Mouse (Mus musculus): Measurements from ENCODE around the gene Repin1. TPM values are rescaled to one million over a fixed set of nuclear protein-coding genes. Genes with fewer than 3 reads are reported as not detected.

Gene Repin1
- total and polyA plus RNA-seq, 2 experiments from 2014 or later, result 17.5 to 49.7 TPM

- H3K4me1 ChIP-seq (ENCODE audit: control insufficient read depth, insufficient read depth), result peaks cover 20% of the 10 kb centered on the region
- no peak within 1 kb of the TSS for H3K9ac ChIP-seq (replicated peaks; ENCODE audit: low read depth, low read length)
- DNase-seq (ENCODE audit: low spot score) (peak; percentile 66), ATAC-seq (ENCODE audit: insufficient read depth, low read depth) (peak; percentile 54)
- H3K36me3 ChIP-seq (replicated peaks; ENCODE audit: control insufficient read depth, insufficient read depth, low read length), result no peaks in the 10 kb centered on the region
- no peak for TF ChIP-seq EP300 (IDR thresholded peaks at IDR 0.05; ENCODE audit: low read depth)
- no peak for TF ChIP-seq CTCF (IDR thresholded peaks at IDR 0.05; ENCODE audit: low read depth)
- 18% methylated on average over 6 of the region's 6 CpGs for WGBS
- peak within 1 kb of the TSS; percentile 67 for H3K27ac ChIP-seq (ENCODE audit: low read depth)
- H3K9me3 ChIP-seq (replicated peaks; ENCODE audit: control insufficient read depth, low read length), result no peaks in the 10 kb centered on the region
- no peak within 1 kb of the TSS; the same call in 1 of the 2 replicates for H3K4me3 ChIP-seq (ENCODE audit: low read depth, low read length)
- H3K4me2 ChIP-seq (ENCODE audit: low read depth, low read length), result peak within 1 kb of the TSS; percentile 36
- no peaks in the 10 kb centered on the region for H3K27me3 ChIP-seq (ENCODE audit: control insufficient read depth, insufficient read depth, low read length)
These were observed 21.1 kb upstream of the Repin1 start, which contains the start of gene Rarres2 for GRCm38 (mm10) chr6:48572572-48573061. Gene Rarres2, minus strand, starts transcription at chr6:48572789.

DNA sequence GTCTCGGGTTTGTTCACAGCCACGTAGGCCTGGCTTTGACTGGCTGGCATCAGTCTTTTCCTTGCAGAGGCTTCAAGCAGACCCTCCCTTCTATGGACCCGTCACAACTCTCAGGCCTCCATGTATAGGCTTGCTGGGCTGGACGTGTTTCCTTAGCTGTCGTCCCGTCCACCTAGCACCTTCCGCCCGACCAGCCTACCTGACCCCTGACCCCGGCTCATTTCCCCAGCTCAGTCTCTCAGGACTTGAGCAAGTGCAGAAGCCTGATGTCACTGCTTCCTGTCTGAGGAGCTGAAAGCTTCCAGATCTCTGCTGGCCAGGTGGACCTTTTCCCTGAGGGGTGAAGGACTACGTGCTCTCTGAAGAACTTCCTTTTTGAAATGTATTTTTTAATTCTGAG, 20.4 kb upstream of the Repin1 start:
- H3K9ac ChIP-seq (replicated peaks; ENCODE audit: low read depth, low read length), result no peak overlapping the region
- H3K27ac ChIP-seq (ENCODE audit: low read depth), result peak overlapping the region; percentile 67
- TF ChIP-seq EP300 (IDR thresholded peaks at IDR 0.05; ENCODE audit: low read depth) (no peak), CTCF (IDR thresholded peaks at IDR 0.05; ENCODE audit: low read depth) (no peak)
- H3K4me1 ChIP-seq (ENCODE audit: control insufficient read depth, insufficient read depth), result peaks cover 13% of the 10 kb centered on the region
- H3K9me3 ChIP-seq (replicated peaks; ENCODE audit: control insufficient read depth, low read length), result no peaks in the 10 kb centered on the region
- H3K27me3 ChIP-seq (ENCODE audit: control insufficient read depth, insufficient read depth, low read length), result no peaks in the 10 kb centered on the region
- 32% methylated on average over 10 of the region's 10 CpGs for WGBS
- DNase-seq (ENCODE audit: low spot score) (no peak), ATAC-seq (ENCODE audit: insufficient read depth, low read depth) (peak; percentile 28; the same call in 1 of the 2 replicates)
- no peaks in the 10 kb centered on the region for H3K36me3 ChIP-seq (replicated peaks; ENCODE audit: control insufficient read depth, insufficient read depth, low read length)
- H3K4me3 ChIP-seq (ENCODE audit: low read depth, low read length), result no peak overlapping the region
- no peak overlapping the region for H3K4me2 ChIP-seq (ENCODE audit: low read depth, low read length)

GRCm38 (mm10) chr6:48573981-48574380, 19.7 kb upstream of the Repin1 start:
- no peak overlapping the region for H3K27ac ChIP-seq (ENCODE audit: low read depth)
- H3K27me3 ChIP-seq (ENCODE audit: control insufficient read depth, insufficient read depth, low read length), result no peaks in the 10 kb centered on the region
- H3K9me3 ChIP-seq (replicated peaks; ENCODE audit: control insufficient read depth, low read length), result no peaks in the 10 kb centered on the region
- no peak for DNase-seq (ENCODE audit: low spot score)
- ATAC-seq (ENCODE audit: insufficient read depth, low read depth), result no peak
- H3K36me3 ChIP-seq (replicated peaks; ENCODE audit: control insufficient read depth, insufficient read depth, low read length), result no peaks in the 10 kb centered on the region
- TF ChIP-seq CTCF (IDR thresholded peaks at IDR 0.05; ENCODE audit: low read depth) (no peak), EP300 (IDR thresholded peaks at IDR 0.05; ENCODE audit: low read depth) (no peak)
- H3K4me1 ChIP-seq (ENCODE audit: control insufficient read depth, insufficient read depth), result peaks cover 12% of the 10 kb centered on the region
- 59% methylated on average over 3 of the region's 3 CpGs for WGBS
- H3K4me3 ChIP-seq (ENCODE audit: low read depth, low read length), result no peak overlapping the region
- H3K9ac ChIP-seq (replicated peaks; ENCODE audit: low read depth, low read length), result no peak overlapping the region
- H3K4me2 ChIP-seq (ENCODE audit: low read depth, low read length), result no peak overlapping the region

DNA sequence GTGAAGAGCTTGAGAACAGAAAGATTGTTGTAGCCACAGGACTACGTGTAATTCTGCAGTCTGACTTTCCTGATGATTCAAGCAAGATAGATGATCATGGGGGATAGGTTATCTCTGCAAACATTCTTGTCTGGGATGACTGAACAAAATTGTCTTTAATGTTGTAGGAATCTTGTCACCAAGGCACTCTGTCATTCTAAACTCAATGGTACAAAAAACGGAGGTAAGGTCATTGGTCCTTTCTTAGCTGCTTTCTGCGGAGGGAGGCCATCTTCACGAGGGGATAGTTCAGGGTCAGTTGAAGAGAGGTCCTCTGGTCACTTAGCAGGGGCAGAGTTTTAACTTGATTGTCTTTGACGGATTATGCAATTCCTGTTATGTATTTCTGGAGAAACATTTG, 14.9 kb upstream of the Repin1 start:
- TF ChIP-seq CTCF (IDR thresholded peaks at IDR 0.05; ENCODE audit: low read depth) (no peak), EP300 (IDR thresholded peaks at IDR 0.05; ENCODE audit: low read depth) (no peak)
- no peak for DNase-seq (ENCODE audit: low spot score)
- H3K27ac ChIP-seq (ENCODE audit: low read depth), result peak overlapping the region; percentile 79
- H3K9ac ChIP-seq (replicated peaks; ENCODE audit: low read depth, low read length), result no peak overlapping the region
- no peak for ATAC-seq (ENCODE audit: insufficient read depth, low read depth)
- no peak overlapping the region for H3K4me2 ChIP-seq (ENCODE audit: low read depth, low read length)
- H3K4me1 ChIP-seq (ENCODE audit: control insufficient read depth, insufficient read depth), result peaks cover 26% of the 10 kb centered on the region
- 58% methylated on average over 5 of the region's 5 CpGs for WGBS
- no peak overlapping the region for H3K4me3 ChIP-seq (ENCODE audit: low read depth, low read length)
- H3K36me3 ChIP-seq (replicated peaks; ENCODE audit: control insufficient read depth, insufficient read depth, low read length), result no peaks in the 10 kb centered on the region
- H3K9me3 ChIP-seq (replicated peaks; ENCODE audit: control insufficient read depth, low read length), result no peaks in the 10 kb centered on the region
- no peaks in the 10 kb centered on the region for H3K27me3 ChIP-seq (ENCODE audit: control insufficient read depth, insufficient read depth, low read length)

GRCm38 (mm10) chr6:48579215-48579648, 14.5 kb upstream of the Repin1 start:
- Histone ChIP-seq H3K4me2 (ENCODE audit: low read depth, low read length) (peak overlapping the region; percentile 44), H3K36me3 (replicated peaks; ENCODE audit: control insufficient read depth, insufficient read depth, low read length) (no peaks in the 10 kb centered on the region), H3K27ac (ENCODE audit: low read depth) (peak overlapping the region; percentile 79), H3K4me1 (ENCODE audit: control insufficient read depth, insufficient read depth) (peaks cover 26% of the 10 kb centered on the region), H3K27me3 (ENCODE audit: control insufficient read depth, insufficient read depth, low read length) (no peaks in the 10 kb centered on the region), H3K9me3 (replicated peaks; ENCODE audit: control insufficient read depth, low read length) (no peaks in the 10 kb centered on the region), H3K4me3 (ENCODE audit: low read depth, low read length) (no peak overlapping the region), H3K9ac (replicated peaks; ENCODE audit: low read depth, low read length) (no peak overlapping the region; the same call in 1 of the 2 replicates)
- ATAC-seq (ENCODE audit: insufficient read depth, low read depth), result peak; percentile 64; the same call in 1 of the 2 replicates
- TF ChIP-seq EP300 (IDR thresholded peaks at IDR 0.05; ENCODE audit: low read depth) (no peak), CTCF (IDR thresholded peaks at IDR 0.05; ENCODE audit: low read depth) (no peak)
- 7% methylated on average over 5 of the region's 5 CpGs for WGBS
- peak; percentile 52 for DNase-seq (ENCODE audit: low spot score)

DNA sequence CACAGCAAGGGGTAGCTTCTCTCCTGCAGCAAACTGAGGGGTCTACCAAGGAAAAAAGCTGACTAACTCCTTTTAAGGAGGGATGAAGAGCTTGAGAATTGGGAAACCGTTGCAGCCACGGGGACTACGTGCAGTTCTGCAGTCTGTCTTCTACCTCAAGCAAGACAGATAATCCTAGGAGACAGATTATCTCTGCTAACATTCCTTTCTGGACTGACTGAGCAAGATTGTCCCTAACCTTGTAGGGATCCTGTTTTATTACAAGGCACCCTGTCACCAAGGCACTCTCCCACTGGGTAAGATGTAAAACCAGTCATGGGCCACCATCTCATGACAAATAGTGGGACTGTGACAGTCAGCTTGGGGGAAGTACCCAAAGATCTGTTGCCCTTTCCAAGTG, 12.4 kb upstream of the Repin1 start:
- H3K9me3 ChIP-seq (replicated peaks; ENCODE audit: control insufficient read depth, low read length), result no peaks in the 10 kb centered on the region
- TF ChIP-seq CTCF (IDR thresholded peaks at IDR 0.05; ENCODE audit: low read depth) (no peak), EP300 (IDR thresholded peaks at IDR 0.05; ENCODE audit: low read depth) (no peak)
- peaks cover 26% of the 10 kb centered on the region for H3K4me1 ChIP-seq (ENCODE audit: control insufficient read depth, insufficient read depth)
- no peak overlapping the region for H3K4me2 ChIP-seq (ENCODE audit: low read depth, low read length)
- ATAC-seq (ENCODE audit: insufficient read depth, low read depth) (no peak), DNase-seq (ENCODE audit: low spot score) (no peak)
- H3K9ac ChIP-seq (replicated peaks; ENCODE audit: low read depth, low read length), result no peak overlapping the region
- peak overlapping the region; percentile 40 for H3K27ac ChIP-seq (ENCODE audit: low read depth)
- 13% methylated on average over 3 of the region's 3 CpGs for WGBS
- H3K27me3 ChIP-seq (ENCODE audit: control insufficient read depth, insufficient read depth, low read length), result no peaks in the 10 kb centered on the region
- no peak overlapping the region for H3K4me3 ChIP-seq (ENCODE audit: low read depth, low read length)
- no peaks in the 10 kb centered on the region for H3K36me3 ChIP-seq (replicated peaks; ENCODE audit: control insufficient read depth, insufficient read depth, low read length)

Data from heart, postnatal 0 days (tissue).